Mouse (Mus musculus) left cerebral cortex, adult 9 months (tissue): Measurements from ENCODE around the gene Ncoa6.
A peak's percentile ranks its signal among the peaks of the same experiment; 100 is the strongest.

Experiments
- DNase-seq, 2 experiments: peaks; one replicate each; pipeline ENCODE4 v3.0.0; 2022; ENCODE audit warnings: low spot score in 2 of 2

The Ncoa6 gene

DNA sequence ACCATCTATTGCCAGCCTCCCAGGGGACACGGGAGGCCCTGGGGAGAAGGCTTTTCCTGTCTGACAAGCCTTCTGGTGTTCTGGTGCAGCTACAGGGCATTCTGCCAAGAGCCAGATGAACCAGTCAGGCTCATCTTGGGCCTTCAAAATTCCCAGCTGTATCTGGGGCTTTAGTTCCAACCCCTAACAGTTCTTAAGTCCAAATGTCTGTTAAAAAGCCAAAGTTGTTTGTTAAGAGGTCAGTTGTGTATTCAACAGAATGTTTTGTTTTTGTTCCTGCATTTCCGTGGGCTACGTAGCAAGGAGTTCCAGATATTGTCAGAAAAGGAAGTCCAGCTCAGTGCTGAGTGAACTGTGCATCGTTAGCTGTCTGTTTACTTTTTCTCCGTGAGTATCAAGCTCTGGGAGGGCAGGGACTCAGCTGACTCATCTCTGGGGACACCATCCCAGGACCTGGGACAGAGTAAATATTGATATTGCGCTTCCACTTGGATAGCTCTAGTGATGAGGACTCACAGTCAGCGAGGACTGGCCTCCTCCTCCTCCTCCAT, 104.3 kb downstream of the Ncoa6 start:
- DNase-seq = no peak

- DNase-seq = no peak
These were observed 105.9 kb downstream of the Ncoa6 start for GRCm38 (mm10) chr2:155367635-155368284.

DNA sequence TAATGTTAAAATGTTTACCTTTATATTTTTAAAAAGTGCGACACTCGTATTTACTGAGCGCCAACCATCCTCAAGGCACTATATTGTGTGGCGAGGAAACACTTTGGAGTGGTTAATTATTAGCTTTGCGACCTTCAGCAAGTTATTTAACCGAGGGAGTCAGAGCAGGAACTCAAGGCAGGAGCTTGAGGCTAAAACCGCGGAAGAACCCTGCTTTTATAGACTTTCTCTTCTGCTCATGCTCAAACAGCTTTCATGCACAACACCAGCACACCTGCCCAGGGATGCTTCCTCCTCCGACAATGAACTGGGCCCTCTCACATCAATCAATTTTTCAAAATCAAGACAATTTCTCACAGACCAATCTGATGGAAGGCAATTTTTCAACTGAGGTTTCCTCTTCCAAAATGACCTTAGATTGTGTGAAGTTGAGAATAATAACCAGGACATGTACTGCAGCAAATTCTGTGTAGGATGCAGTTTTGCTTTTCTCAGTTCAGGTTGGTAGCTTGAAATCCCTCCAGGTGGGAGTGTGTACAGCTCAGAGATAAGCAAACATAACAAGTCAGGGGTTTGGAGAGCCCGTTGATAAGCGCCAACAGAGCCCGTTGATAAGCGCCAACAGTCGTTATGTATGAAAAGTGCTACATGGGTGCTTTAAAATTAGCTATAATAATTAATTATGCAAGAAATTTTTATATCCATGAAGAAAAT, 115.9 kb downstream of the Ncoa6 start:
- peak in 1 of 2 experiments; percentile 14 for DNase-seq

GRCm38 (mm10) chr2:155356971-155357591, 116.6 kb downstream of the Ncoa6 start, which contains the start of gene Pigu:
TSS of gene Pigu (minus strand) at chr2:155357430.
- peak; percentile 86 to 96 for DNase-seq

DNA sequence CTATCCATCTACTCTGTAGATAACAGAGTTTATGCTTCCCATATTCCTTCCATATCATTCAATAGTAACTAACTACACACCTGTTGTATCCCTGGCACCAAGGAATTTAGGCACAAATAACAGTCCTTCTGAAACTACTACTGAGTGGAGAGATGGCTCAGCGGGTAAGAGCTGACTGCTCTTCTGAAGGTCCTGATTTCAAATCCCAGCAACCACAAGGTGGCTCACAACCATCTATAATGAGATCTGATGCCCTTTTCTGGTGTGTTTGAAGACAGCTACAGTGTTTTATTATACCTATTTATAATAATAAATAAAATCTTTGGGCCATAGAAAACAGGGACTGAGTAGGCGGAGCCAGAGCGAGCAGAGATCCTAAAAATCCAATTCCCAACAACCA, 119.3 kb downstream of the Ncoa6 start:
- DNase-seq = no peak

- no peak for DNase-seq
These were observed 127.0 kb downstream of the Ncoa6 start for GRCm38 (mm10) chr2:155346670-155347069.
